Mouse (Mus musculus) yolk sac, embryonic 10.5 days (tissue): ENCODE results near the gene Rae1.

Experiments used
- DNase-seq: peaks from one replicate; pipeline ENCODE4 v3.0.0-alpha.2; 2017; ENCODE audit warnings: low spot score

The Rae1 gene

DNA sequence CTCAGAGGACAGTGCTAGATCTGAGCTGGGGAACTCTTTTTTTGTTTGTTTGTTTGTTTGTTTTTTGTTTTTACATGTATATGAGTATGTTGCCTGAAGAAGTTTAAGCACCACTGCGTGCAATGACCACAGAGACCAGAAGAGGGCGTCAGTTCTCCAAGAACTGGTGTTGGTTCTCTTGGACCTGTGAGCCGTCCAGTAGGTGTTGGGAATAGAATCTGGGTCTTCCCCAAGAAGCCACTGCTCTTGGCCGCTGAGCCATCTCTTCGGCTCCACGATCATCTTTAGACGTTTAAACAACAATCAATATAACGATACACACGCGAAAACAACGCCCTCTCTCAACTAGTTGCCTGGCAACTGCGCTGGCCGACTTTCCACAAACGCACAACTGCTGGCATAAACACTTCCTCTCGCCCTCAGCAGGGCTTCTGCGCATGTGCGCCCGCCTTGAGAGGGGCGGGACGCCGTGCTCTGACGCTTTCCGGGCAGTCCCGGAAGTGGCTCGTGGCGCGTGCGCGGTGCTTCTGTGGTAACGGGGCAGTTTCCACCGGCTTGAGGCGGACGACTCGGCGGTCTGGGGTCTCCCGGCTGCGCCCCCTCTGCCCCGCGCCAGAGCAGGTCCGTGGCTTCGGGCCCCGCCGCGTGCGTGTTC lies at the start of gene Rae1:
Gene Rae1 (plus strand): TSS at position 488 of the 655 bp plus-strand sequence.
- DNase-seq = peak; percentile 98

DNA sequence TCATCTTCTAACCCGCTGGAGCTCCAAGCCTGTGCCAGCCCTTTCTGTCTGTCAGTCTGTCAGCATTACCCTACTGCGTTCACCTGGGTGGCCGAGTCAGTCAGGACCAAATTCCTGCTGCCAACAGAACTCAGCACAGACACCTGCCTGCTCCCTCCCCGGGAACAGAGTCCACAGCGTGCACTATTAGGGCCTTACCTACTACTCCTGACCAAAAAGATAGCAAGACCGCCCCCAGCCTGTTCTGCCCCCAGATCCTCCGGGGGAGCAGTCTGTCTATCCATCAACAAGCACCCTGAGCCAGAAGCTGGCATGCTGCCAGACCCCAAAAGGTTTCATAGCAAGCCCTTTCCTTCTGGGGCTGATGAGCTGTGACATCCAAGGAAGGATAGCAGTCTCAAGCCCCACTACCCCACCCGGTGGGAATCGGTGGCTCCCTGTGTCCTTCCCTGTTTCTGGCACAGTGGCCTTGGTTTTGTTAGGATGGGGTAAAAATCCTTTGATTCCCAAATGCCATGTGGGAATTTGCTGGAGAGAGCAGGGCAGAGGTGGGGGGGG lies 49.7 kb upstream of the Rae1 start:
- DNase-seq = no peak

DNA sequence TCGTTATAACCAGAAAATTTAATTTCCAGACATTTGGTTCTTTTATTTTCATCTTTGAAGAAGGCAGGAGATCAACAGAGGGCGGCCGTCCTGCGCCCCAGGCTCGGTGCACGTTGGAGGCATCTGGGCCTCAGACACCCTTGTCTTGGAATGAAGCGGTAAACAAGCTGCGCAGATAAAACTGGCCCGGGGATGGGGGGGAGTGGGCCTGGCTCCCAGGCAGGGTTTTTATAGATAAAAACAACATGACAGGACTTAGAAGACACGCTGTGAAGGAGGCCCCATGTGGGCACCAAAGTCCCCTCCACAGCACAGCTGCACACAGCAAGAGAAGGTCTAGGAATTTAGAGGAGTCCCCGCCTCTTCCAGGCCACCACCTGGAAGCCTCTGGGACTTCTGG lies 49.2 kb upstream of the Rae1 start:
- no peak for DNase-seq

DNA sequence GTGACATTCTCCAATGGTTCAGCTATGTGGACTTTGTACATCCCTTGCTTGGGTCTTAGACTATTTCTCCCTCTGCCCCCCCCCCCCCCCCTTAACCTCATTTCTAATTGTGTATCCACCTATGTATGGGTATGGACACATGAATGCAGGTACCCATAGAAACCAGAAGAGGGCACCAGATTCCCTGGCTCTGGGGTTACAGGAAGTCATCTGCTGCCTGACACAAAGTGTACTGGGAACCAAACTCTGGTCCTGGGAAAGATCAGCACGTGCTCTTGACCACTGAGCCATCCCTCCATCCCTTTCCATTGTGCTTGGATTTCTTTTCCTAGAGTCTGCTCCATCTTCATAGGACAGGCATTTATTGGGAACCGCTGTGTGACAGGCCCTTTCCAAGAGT lies 47.9 kb upstream of the Rae1 start:
- no peak for DNase-seq

DNA sequence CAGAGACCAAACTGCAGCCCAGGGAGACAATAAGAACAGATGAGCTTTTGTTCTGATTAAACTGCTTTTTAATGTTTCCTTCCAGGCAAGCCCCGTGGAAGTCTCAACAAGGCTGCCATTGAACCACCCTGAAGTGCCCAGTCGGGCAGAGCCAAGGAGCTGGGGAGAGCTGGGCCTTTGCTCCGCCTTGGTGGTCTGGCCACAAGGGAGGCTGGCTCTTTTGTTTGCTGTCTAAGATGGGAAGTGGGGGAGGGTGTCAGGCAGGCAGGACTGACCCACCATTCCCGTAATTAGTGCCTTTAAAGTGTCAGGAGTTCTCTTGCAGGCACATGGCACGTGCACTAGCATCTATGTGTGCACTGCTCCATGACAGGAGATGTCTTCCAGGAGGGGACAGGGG lies 41.3 kb upstream of the Rae1 start:
- no peak for DNase-seq

DNA sequence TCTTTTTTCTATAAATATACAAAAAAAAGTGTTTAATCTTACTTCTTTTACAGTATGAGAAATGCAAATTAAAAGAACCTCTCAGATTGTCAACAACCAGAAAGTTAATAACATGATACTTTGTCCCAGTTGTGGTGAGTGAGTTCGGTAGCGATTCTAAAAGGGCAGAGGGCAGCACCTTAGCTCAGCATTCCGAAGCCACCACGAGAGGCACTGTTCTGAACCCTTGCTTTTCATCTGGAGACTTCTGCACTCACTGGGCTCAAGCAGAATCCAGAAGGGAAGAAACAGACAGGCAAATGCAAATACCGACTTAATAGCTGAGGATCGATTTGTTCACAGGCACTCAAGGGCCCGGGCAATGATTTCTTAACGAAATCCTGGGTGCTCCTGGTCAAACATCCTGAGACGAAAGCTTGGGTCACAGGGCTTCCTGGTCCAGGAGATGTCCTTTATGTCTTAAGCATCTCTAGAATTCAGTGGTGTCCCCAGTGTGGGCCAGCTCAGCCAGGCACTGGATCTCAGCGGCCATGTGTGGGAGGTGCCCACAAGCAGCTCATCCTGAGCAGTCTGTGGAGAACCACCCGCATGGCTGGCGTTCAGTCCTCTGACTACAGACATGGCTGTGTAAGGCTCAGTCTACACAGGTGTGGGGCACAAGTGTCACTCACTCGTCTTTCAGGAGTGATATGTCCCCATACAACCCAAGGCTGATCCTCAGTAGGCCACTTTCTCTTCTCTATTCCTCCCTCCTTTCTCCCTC lies 40.7 kb upstream of the Rae1 start:
- DNase-seq = no peak

DNA sequence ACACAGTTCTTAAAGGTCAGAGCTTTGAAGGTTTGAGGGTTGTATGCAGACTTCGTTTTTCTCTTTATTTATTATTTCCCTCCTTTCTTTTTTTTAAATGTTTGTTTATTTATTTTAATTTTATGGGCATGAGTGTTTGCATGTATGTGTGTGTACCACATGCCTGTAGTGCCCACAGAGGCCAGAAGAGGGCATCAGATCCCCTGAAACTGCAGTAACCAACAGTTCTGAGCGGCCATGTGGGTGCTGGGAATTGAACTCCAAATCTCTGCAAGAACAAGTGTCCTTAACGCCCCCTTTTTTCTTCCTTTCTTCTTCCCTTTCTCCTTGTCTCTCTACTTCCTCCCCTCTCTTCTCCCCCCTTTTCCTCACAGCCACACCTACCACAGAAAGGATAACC lies 39.6 kb upstream of the Rae1 start:
- DNase-seq = no peak

DNA sequence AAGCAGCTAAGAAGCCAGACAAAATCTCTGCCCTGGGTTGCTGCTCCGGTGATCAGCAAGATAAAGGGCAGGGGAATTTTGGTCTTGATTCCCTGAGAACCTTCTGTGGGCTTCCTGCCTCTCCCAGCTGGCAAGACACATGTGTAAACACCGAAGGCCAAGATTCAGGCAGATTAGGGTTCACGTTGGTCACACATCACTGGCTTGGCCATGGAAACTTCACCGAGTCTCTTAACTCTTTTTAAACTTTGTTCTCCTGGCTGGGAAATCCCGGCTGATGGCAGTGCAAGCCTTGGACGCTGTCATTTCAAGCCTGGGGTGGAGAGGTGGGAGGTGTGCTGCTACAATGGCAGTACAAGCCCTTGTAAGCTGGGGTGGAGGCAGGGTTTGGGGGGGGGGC lies 38.7 kb upstream of the Rae1 start:
- no peak for DNase-seq

DNA sequence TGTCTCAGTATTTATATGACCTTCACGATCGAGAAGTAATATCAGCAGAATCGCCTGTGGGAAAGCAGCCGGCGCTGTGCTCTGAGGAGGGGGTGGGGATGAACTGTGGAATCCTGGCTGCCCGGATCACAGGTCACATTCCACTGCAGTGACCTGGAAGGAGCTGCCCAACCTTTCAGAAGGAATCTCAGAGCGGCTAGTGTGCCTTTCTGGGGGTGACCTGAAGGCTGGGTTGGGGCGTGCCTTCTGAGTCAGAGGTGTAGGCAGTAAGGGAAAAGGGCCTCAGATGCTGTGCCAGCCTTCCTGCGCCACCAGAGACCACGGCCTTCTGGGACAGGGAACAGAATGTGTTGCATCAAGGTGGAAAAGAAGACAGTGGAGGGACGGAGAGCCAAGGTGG lies 34.7 kb upstream of the Rae1 start:
- DNase-seq = peak; percentile 77

DNA sequence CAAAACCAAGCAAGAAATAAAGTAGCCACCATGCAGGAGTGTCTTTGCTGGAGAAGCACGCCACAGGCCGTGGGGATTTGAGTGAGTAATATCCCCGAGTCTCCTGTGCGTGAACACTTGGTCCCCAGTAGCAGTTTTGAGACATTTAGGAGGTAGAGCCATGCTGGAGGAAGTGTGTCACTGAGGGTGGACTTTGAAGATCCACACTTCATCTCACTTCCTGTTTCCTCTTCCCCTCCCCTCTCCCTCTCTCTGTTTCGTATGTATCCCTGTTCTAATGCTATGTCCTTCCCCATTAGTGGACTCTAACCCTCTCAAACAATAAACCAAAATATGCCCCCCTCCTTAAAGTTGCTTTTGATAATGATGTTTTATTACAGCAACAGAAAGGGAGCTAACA lies 33.4 kb upstream of the Rae1 start:
- DNase-seq = no peak

DNA sequence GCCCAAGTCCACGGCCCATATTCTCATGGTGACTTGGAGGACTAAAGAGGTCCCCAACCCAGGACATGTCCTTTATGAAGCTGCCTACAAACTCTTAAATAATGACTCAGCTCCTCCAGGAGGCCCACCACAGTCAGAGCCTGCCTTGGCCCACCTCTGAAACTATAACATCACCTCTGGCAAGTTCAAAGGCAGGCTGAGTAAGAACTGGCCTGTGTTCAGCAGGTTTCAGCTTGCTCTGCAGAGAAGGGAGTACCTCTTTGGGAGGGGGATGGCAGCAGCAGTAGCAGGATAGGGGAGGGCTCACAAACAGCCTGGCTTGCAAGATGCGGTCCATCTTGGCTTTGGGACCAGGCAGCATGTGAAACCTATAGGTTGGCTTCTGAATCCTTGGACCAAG lies 28.1 kb upstream of the Rae1 start:
- DNase-seq = no peak

DNA sequence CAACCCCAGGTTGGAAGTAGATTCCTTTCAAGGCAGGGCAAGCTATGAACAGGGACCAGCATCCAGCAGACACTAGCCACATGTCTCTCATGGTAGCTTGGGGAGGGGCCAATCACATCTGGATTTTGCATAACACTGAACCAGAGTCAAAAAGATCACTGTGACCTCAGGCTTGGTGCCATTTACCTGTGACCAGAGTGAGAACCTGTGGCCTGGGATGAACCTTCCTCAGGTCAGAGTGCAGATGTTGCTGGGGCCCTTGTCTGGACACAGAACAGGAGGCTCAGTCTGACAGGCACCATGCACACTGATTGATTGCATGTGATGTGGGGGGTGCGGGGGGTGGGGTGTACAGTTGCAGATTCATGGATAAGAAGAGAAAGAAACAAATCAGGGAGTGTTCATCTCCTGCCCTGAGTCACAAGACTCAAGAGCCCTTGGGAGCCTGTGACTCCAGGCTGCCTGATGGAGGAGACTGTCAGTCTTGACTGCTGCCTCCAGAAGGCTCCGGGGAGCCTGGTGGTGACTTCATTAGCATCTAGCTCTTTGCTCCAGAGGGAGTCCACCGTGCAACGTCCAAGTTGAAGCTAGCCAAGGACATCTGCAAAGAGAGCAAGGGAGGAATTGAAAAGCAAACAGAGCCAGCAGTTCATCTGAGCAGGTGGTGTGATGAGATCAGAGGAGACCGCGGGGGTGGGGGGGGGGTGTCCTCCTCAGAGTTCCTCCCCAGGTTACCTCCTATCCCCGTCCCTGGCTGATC lies 25.9 kb upstream of the Rae1 start:
- DNase-seq = peak; percentile 49

DNA sequence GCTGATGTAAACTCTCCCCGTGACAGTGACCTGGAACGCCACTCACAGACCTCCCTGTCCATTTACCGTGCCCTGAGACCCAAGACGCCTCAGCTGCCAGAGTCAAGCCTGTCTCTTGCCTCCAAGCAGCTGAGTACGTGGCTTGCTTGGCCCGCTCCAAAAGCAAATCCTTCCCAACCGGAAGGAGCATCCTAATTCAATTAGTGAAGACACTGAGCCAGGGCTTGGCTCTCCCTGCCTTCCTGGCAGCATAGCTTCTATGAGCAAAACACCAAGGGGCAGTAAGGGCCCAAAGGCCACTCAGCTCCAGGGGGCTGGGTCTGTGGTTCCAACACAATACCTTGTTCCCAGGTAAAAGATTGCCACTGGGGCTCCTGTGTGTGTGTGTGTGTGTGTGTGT lies 25.2 kb upstream of the Rae1 start:
- no peak for DNase-seq

DNA sequence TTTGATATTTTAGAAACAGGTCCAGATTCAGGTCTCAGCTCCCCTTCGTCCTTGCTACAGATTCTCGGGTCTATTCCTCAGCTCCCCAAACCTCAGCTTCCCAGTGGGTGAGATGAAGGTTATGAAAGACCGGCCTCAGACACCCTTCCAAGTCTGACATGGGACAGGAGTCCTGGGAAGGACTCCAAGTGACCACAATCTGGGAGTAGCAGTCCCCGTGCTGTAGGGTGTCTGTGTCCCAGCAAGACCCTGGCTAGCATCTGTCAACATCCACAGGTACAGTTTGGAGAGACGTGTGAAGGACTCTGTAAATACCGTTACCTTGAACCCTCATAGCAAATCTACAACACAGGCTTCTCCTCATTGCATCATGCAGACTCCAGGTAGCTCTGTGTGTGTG lies 24.8 kb upstream of the Rae1 start:
- no peak for DNase-seq

DNA sequence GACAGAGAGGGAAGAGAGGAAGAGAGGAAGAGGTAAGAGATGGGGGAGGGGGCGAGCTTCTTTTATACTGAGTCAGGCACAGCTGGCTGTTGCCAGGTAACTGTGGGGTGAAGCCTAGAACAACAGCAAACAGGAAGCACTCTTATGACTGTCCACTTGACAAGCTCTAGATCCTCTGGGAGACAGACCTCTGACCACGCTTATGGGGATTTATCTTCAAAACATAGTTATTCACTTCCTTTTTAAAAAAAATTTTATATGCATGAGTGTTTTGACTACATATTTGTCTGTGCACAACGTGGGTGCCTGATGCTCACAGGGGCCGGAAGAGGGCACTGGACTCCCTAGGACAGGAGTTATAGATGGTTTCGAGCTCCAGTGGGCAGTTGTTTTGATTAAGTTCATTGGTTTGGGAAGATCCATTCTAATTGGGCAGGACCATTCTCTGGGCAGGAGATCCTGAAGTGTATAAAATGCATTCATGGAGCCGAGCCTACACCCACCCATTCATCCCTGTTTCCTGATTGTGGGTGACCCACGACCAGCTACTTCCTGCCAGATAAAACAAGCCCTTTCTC lies 23.2 kb upstream of the Rae1 start:
- DNase-seq = no peak

DNA sequence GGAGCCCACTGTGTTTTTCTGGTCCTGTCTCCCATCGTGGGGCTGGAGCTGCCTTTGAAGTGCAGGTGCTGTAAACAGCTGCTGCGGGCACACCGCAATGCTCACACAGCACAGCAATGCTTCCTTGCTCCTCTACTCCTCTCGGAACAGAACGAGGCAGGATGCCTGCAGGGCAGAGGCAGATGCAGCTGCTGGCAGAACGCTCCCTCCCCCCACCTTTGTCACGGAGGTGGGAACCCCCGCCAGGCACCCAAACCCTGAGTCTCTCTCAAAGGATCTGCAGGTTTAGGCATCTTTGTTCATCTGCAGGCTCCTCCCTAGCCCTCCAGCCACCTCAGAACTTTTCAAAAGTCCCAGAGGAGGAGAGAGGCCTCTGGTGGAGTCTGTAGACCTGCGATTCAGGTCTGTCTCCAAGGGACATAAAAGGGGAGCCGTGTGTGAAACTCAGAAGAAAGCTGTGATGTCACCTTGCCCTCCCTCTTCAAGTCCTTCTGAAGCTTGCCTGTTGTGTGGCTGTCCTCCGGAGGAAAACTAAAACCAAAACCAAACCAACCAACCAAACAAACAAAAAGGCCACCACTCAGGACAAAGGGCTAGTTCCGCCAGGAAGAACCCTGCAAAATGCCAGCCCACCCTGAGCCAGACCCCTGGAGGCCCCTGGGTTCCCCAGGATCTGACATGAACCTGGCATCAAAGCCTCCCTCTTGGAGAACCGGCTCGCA lies 22.3 kb upstream of the Rae1 start, which contains the start of gene Spo11:
Gene Spo11 (plus strand): TSS at position 292 of the 722 bp plus-strand sequence.
- DNase-seq = no peak

DNA sequence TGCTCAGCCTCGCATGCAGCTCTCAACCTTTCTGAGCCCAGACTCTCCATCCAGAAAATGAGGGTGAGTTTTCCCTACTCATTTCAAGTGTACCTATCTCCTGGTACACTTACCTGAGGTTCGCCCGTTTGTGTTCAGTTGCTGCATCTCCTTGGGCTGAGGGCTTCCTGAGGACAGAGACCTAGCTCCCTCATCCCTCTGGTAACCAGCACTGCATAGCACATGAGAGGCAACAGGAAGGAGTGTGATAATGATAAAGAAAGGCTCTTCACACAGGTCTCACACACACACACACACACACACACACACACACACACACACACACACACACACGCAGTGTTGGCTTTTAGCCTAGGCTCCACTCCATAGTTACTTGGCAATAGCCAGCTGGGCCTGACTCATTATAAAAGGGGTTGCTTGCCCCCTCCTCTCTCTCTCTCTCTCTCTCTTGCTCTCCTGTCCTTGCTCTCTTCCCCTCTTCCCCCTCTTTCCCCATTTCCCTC lies 21.7 kb upstream of the Rae1 start:
- no peak for DNase-seq

DNA sequence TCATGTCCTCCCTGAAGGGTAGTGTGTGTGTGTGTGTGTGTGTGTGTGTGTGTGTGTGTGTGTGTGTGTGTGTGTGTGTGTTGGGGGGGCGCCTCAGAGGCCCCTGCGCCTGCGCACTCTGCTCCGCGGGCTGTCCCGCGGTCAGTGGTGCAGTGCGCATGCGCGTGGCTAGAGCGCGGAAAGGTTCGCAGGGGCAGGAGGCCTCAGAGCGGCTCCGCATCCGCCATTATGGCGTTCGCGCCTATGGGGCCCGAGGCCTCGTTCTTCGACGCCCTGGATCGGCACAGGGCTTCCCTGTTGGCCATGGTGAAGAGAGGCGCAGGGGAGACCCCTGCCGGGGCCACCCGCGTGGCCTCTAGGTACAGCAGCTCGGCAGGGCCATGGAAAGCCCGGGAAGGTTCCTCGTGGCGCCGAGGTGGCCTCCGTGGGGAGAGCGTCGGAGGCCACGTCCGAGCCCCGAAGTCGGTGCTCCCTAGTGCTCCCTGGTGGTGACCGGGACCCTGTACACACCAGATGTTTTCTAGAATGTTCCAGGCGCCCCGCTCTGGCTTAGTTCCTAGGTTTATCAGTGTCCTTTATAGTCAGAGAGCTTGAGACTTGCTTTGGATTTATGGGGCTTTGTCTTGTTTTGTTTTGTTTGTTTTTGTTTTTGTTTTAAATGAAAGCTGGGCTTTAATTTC lies 20.1 kb upstream of the Rae1 start:
- DNase-seq = no peak

DNA sequence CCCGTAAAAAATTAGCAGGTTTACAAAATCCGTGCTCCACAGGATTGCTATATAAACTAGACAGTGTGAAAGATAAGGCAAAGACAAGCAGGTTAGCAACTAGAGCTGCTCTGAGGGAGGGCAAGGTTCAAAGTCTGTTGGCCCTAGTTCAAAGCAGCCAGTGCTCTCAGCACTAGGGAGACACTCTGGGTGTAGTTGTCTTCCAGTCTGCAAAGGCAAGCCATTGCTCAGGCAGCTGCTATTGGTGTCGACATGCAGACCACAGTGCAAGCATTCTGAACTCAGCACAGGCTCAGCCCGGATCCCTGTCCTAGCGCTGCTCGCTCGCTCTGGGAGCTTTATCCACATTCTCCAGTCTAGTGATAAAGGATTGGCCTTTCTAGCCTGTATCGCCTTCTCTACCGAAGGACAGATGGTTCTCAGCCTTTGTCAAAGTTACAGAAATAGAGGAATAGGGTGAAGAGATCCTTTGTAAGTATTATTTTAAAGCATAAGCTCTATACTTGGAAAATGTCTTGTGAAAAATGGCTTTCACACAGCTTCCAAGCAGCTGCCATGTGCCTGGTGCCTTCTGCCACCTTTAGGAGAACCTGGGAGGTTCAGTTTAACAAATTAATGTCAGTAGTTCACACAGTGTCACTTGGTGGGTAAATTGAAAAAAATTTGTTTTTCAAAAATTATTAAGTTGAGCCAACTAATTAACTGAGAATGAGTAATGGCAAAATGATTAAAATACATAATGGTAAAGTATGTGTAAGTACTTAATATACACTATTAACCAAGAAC lies 16.9 kb upstream of the Rae1 start:
- peak; percentile 83 for DNase-seq

DNA sequence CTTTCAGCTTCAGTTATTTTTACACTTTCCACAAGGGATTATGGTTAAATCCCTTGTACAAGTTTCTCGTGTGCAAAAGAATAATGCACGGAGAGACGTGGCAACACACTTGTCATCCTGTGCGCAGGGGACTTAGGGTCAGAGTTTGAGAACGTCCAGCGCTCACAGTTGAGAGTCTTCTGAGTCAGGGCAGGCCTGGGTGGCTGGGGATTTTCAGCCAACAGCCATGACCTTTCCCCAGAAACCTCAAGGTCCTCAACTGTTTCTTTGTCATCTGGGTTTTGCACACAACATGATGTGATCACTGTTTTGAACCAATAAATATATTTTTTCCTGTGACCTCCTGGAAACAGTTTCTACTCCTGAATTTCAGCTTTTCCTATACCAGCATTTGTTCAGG lies 9.8 kb upstream of the Rae1 start:
- no peak for DNase-seq
